Mouse (Mus musculus) stomach, postnatal 0 days (tissue): ENCODE data around the gene Sspn. TPM values are rescaled to one million over a fixed set of nuclear protein-coding genes. Genes with fewer than 3 reads are reported as not detected.

Experiments
- ATAC-seq: fragments of 200-750 bp; cut with Nextera tagmentation; 2 replicates; pipeline ENCODE4 v1.8.0; 2017; ENCODE audit not compliant: low FRiP score, low TSS enrichment
- DNase-seq: peaks from one replicate; pipeline ENCODE4 v3.0.0-alpha.2; 2016; ENCODE audit warnings: low spot score
- H3K27ac ChIP-seq: fragments of 300-500 bp; sonication (generic); replicated peaks from 2 replicates; pipeline ENCODE4 v1.5.1; 2014; ENCODE audit warnings: mild to moderate bottlenecking, control low read depth
- H3K27me3 ChIP-seq: fragments of 300-500 bp; sonication (generic); 2 replicates; pipeline ENCODE4 v1.6.1; 2014; ENCODE audit warnings: low read length; ENCODE audit not compliant: control insufficient read depth, insufficient read depth
- H3K36me3 ChIP-seq: fragments of 300-500 bp; sonication (generic); 2 replicates; pipeline ENCODE4 v1.6.1; 2014; ENCODE audit warnings: low read length, mixed read lengths; ENCODE audit not compliant: control insufficient read depth, insufficient read depth
- H3K4me1 ChIP-seq: fragments of 300-500 bp; sonication (generic); replicated peaks from 2 replicates; pipeline ENCODE4 v1.6.1; 2014; ENCODE audit warnings: antibody characterized with exemption; ENCODE audit not compliant: control insufficient read depth, insufficient read depth
- H3K4me2 ChIP-seq: fragments of 300-500 bp; sonication (generic); replicated peaks from 2 replicates; pipeline ENCODE4 v1.6.1; 2014; ENCODE audit warnings: low read depth, mild to moderate bottlenecking, control low read depth, moderate library complexity
- H3K4me3 ChIP-seq: fragments of 300-500 bp; sonication (generic); 2 replicates; pipeline ENCODE4 v1.5.1; 2014; ENCODE audit warnings: low read depth, low read length, control low read depth
- H3K9ac ChIP-seq: fragments of 300-500 bp; sonication (generic); 2 replicates; pipeline ENCODE4 v1.6.1; 2014; ENCODE audit warnings: mild to moderate bottlenecking, low read length, control low read depth, mixed read lengths
- H3K9me3 ChIP-seq: fragments of 300-500 bp; sonication (generic); 2 replicates; pipeline ENCODE4 v1.6.1; 2016; ENCODE audit warnings: low read length; ENCODE audit not compliant: control insufficient read depth
- CTCF ChIP-seq: IDR thresholded peaks from 2 replicates; pipeline ENCODE4 v1.5.1; 2016; ENCODE audit warnings: antibody characterized with exemption, low read depth, mild to moderate bottlenecking, moderate library complexity
- EP300 ChIP-seq: optimal IDR thresholded peaks from 2 replicates; pipeline ENCODE3; 2016; ENCODE audit warnings: antibody characterized with exemption
- WGBS: fragments of 180-500 bp; shearing (Covaris S2); extraction: QIAGEN DNeasy Blood & Tissue Kit; methylation state at CpG from one replicate; pipeline ENCODE4 v1.1.7; 2014; 5-methylcytosine and 5-hydroxymethylcytosine counted together
- polyA plus RNA-seq: library from polyadenylated mRNA; unstranded; fragments of >200 nt; fragmentation: Nextera tagmentation; extraction: Ambion mirVana; gene quantifications from 2 replicates; pipeline ENCODE4 v1.2.1, GENCODE M21; 2015

Sspn gene
- polyA plus RNA-seq, 1 experiment from 2014 or later: 8.0 TPM

DNA sequence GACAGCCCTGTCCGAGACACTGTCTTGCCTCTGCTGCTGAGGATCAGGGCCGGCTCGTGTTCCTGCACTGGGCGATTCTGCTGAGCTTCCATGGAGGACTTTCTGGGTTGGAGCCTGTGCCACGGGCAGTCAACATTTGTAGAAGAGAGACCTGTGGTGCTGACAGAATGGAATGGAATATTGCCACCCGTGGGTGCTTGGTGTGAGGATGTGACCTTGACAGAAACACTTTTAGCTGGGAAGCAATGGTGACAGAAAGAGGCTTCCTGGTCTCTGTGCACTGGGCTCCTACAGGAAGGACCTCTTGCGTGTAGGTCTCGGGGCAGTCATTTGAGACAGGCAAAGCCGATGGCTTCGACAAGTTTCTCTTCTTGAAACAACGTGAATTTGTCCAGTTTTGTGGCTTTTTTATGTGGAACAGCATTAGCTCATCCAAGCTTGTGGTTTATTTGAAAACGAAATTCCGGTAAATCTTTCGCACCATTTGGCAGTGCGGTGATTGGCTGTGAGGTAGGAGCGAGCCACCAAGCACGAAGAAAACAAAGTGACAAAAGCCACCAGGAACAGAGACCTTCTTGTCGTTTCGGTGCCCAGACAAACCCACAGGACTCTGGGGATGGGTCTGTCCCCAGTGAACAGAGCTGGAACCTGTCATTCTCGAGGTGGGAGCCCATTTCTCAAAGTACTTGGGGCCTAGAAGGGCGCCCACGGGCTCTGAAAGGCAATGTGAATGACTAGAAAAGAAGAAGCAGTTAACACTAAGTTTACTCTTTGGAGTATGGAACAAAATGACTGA, 70.2 kb downstream of the Sspn start:
- H3K9me3 ChIP-seq: no peaks in the 10 kb centered on the region
- WGBS: 87% methylated on average over 22 of the region's 22 CpGs
- H3K27me3 ChIP-seq: no peaks in the 10 kb centered on the region
- DNase-seq: no peak
- TF ChIP-seq CTCF (no peak), EP300 (no peak)
- no peaks in the 10 kb centered on the region for H3K4me1 ChIP-seq
- no peak for ATAC-seq
- H3K4me3 ChIP-seq: no peak overlapping the region
- no peak overlapping the region for H3K9ac ChIP-seq
- H3K36me3 ChIP-seq: no peaks in the 10 kb centered on the region
- no peak overlapping the region for H3K4me2 ChIP-seq
- no peak overlapping the region for H3K27ac ChIP-seq

DNA sequence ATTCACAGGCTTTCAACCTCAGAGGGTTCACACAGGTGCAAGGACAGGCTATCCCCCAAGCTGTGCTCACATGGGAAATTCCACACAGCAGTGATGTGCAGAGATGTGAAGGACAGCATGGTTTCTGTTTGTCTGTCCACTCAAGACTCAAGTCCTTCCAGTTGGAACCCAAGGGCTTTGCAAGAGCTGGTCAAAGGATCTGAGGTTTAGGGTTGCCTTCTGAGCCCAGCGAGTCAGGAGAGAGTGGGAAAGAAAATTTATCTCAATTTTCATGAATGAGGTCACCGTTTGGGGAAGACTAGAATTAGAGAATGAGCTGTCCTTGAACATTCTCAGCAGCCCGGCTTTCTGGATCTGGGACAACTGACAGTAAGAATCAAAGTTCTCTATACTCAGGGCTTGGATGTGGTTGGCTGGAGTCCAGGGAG, 72.7 kb downstream of the Sspn start:
- no peak overlapping the region for H3K27ac ChIP-seq
- H3K9ac ChIP-seq: no peak overlapping the region
- no peaks in the 10 kb centered on the region for H3K9me3 ChIP-seq
- no peak for ATAC-seq
- H3K36me3 ChIP-seq: no peaks in the 10 kb centered on the region
- 59% methylated on average over 3 of the region's 3 CpGs for WGBS
- no peak overlapping the region for H3K4me2 ChIP-seq
- no peaks in the 10 kb centered on the region for H3K27me3 ChIP-seq
- no peak overlapping the region for H3K4me3 ChIP-seq
- no peak for DNase-seq
- H3K4me1 ChIP-seq: 0 out of 2 replicates have a peak, but pooled peaks cover 3% of the 10 kb centered on the region
- TF ChIP-seq CTCF: no peak
- no peak for TF ChIP-seq EP300

DNA sequence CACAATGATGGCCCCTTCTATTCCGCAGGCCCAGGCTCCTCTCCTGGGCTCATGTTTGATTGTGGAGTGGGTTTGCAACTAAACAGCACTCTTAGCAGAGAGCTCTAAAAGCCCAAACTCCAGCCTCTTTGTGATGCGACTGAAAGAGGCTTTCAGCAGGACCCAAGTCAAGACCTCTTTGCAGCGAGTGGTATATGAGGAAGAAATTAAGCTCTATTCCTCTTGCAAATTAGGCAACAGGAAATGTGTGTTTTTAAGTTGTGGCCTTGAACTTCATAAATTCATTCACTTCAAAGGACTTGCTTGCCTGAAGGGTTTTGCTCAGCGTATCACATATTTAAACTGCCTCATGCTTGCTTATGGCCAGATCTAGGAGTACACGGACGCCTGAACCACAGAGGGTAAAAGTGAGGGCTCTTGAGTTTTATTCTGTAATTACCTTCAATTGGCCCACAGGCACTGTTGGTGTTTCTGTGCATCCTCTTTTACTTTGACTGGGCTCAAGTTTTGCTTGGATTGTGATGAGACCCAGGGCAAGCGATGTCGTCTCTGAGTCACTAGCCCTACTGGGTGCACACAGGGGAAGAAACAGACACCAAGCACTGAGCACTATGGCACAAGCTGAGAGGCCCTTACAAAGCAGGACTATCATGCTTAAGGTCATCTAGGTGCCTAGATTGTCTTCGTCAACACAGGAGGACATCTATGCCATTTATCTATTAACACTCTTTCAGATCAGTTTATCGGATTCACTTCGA, 73.9 kb downstream of the Sspn start:
- Histone ChIP-seq H3K9me3 (no peaks in the 10 kb centered on the region), H3K4me2 (no peak overlapping the region), H3K36me3 (no peaks in the 10 kb centered on the region), H3K27me3 (no peaks in the 10 kb centered on the region), H3K4me1 (0 out of 2 replicates have a peak, but pooled peaks cover 3% of the 10 kb centered on the region), H3K4me3 (no peak overlapping the region), H3K27ac (no peak overlapping the region), H3K9ac (no peak overlapping the region)
- TF ChIP-seq CTCF (no peak), EP300 (no peak)
- ATAC-seq (no peak), DNase-seq (no peak)
- 87% methylated on average over 11 of the region's 11 CpGs for WGBS

DNA sequence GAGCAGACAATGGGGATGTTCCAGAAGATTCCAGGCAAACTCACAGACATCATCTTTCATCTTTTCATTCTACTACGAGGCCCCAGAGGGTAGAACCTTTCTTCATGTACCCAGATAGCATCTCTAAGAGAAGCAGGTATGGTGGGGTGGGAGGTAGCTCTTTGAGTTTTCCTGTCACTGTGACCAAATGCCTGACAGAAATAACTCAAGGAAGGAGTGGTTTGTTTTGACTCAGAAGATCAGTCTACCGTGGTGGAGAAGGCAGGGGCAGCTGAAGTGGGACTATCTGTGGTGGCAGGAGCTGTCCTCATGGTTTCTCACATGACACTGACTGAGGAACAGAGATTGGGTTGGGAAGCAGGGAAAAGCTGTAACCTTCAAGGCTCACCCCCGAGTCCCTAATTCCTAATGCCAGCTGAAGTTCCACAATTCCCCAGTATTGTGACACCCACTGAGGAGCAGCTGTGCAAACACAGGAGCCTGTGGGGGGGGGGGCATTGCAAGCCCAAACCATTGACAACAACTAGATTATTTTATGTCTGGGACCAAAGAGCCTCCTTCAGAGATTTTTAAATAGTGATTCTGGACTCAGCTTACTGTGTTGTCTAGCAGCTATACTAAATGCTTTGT, 74.6 kb downstream of the Sspn start:
- no peaks in the 10 kb centered on the region for H3K36me3 ChIP-seq
- ATAC-seq: no peak
- WGBS: 45% methylated on average over 3 of the region's 3 CpGs
- peaks cover 3% of the 10 kb centered on the region; the same call in 1 of the 2 replicates for H3K4me1 ChIP-seq
- H3K4me3 ChIP-seq: no peak overlapping the region
- no peaks in the 10 kb centered on the region for H3K9me3 ChIP-seq
- no peaks in the 10 kb centered on the region for H3K27me3 ChIP-seq
- H3K27ac ChIP-seq: no peak overlapping the region
- TF ChIP-seq CTCF: no peak
- TF ChIP-seq EP300: no peak
- DNase-seq: no peak
- no peak overlapping the region for H3K4me2 ChIP-seq
- H3K9ac ChIP-seq: no peak overlapping the region

- Histone ChIP-seq H3K9me3 (no peaks in the 10 kb centered on the region), H3K4me3 (no peak overlapping the region), H3K27ac (no peak overlapping the region), H3K36me3 (no peaks in the 10 kb centered on the region), H3K4me2 (no peak overlapping the region), H3K27me3 (no peaks in the 10 kb centered on the region), H3K4me1 (peaks cover 3% of the 10 kb centered on the region; the same call in 1 of the 2 replicates), H3K9ac (no peak overlapping the region)
- WGBS: 82% methylated on average over 3 of the region's 3 CpGs
- no peak for DNase-seq
- no peak for TF ChIP-seq EP300
- ATAC-seq: no peak
These were observed 75.3 kb downstream of the Sspn start for GRCm38 (mm10) chr6:146006753-146007152.
